ENCODE assay signal across 12 mouse cellular contexts in the genomic region with DNA sequence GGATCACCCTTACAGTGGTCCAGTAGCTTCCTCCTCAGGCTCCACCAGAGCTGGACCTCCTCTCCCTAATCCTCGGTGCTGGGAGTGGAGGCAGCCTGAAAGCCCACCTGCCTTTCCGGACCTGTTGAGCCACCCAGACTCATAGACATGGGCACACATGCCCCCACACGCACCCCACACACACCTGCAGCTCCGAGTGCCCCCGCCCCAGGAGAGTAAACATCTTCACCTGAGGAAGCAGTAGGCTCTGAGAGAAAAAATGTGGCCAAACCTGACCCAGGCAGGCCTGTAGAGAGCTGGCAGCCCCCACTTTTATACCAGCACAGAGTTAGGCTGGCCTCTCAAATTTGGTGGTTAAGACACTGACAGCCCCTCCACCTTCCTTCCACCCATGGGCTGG. TPM values are rescaled to one million over a fixed set of nuclear protein-coding genes. Genes with fewer than 3 reads are reported as not detected.
DNase-seq lines count a peak whose midpoint lies in the region; ATAC-seq and TF ChIP-seq lines count a peak whose summit lies in the region.
"Had no signal": no experiment of that assay in that cellular context is flagged by ENCODE, and none has a peak within 500 bp of the region (broad histone marks: within the 10 kb centered on the region; RNA-seq: fewer than 3 reads in every experiment).

No protein-coding gene starts in this region.

- H3K27ac ChIP-seq in hindbrain, embryonic 10.5 days: peak overlapping the region; percentile 95
- H3K27ac ChIP-seq in hindbrain, embryonic 14.5 days: no peak overlapping the region
- H3K27ac ChIP-seq in embryonic facial prominence, embryonic 13.5 days: peak overlapping the region; percentile 71
- H3K27ac ChIP-seq in limb, embryonic 14.5 days (replicated peaks; ENCODE audit: low read depth, low read length): 0 out of 2 replicates have a peak overlapping the region, but pooled peaks have one; percentile 52
- H3K27ac ChIP-seq: heart, embryonic 13.5 days; kidney, postnatal 0 days had no signal

- H3K9me3 ChIP-seq in hindbrain, embryonic 10.5 days: no peaks in the 10 kb centered on the region
- H3K9me3 ChIP-seq in hindbrain, embryonic 14.5 days (ENCODE audit: control insufficient read depth, low read length): no peaks in the 10 kb centered on the region
- no peaks in the 10 kb centered on the region for H3K9me3 ChIP-seq in embryonic facial prominence, embryonic 13.5 days
- H3K9me3 ChIP-seq in limb, embryonic 14.5 days (ENCODE audit: control insufficient read depth, low read length): no peaks in the 10 kb centered on the region
- H3K9me3 ChIP-seq: heart, embryonic 13.5 days had no signal

- H3K4me2 ChIP-seq in hindbrain, embryonic 14.5 days (replicated peaks): no peak overlapping the region
- peak overlapping the region; percentile 87; the same call in 1 of the 2 replicates for H3K4me2 ChIP-seq in embryonic facial prominence, embryonic 13.5 days
- no peak overlapping the region for H3K4me2 ChIP-seq in limb, embryonic 14.5 days (replicated peaks; ENCODE audit: low read depth, low read length, severe bottlenecking)

- peaks cover 97% of the 10 kb centered on the region for H3K27me3 ChIP-seq in hindbrain, embryonic 10.5 days (ENCODE audit: insufficient read depth, poor library complexity, severe bottlenecking)
- peaks cover 45% of the 10 kb centered on the region for H3K27me3 ChIP-seq in hindbrain, embryonic 14.5 days (ENCODE audit: control insufficient read depth, insufficient read depth, low read length)
- H3K27me3 ChIP-seq in embryonic facial prominence, embryonic 13.5 days: peaks cover 11% of the 10 kb centered on the region
- no peaks in the 10 kb centered on the region; the same call in 1 of the 2 replicates for H3K27me3 ChIP-seq in limb, embryonic 14.5 days (ENCODE audit: control insufficient read depth, insufficient read depth, low read length)

- no peak for ATAC-seq in hindbrain, embryonic 14.5 days (ENCODE audit: low FRiP score)
- ATAC-seq in embryonic facial prominence, embryonic 13.5 days (ENCODE audit: insufficient number of reproducible peaks, insufficient read depth, low FRiP score, low TSS enrichment, low read depth): 0 out of 2 replicates have a peak, but pooled peaks have one; percentile 3
- no peak for ATAC-seq in limb, embryonic 14.5 days (ENCODE audit: low FRiP score, low read depth)
- ATAC-seq: hindbrain, embryonic 16.5 days had no signal

- no peaks in the 10 kb centered on the region for H3K36me3 ChIP-seq in hindbrain, embryonic 10.5 days
- no peaks in the 10 kb centered on the region for H3K36me3 ChIP-seq in hindbrain, embryonic 14.5 days (replicated peaks; ENCODE audit: control insufficient read depth, insufficient read depth)
- H3K36me3 ChIP-seq in embryonic facial prominence, embryonic 13.5 days: no peaks in the 10 kb centered on the region
- H3K36me3 ChIP-seq in limb, embryonic 14.5 days (ENCODE audit: control insufficient read depth, insufficient read depth, low read length): no peaks in the 10 kb centered on the region
- H3K36me3 ChIP-seq: heart, embryonic 13.5 days had no signal

- peaks cover 95% of the 10 kb centered on the region for H3K4me1 ChIP-seq in hindbrain, embryonic 10.5 days (replicated peaks)
- peaks cover 37% of the 10 kb centered on the region for H3K4me1 ChIP-seq in hindbrain, embryonic 14.5 days (replicated peaks; ENCODE audit: control insufficient read depth, insufficient read depth, low read length)
- peaks cover 91% of the 10 kb centered on the region for H3K4me1 ChIP-seq in embryonic facial prominence, embryonic 13.5 days
- H3K4me1 ChIP-seq in limb, embryonic 14.5 days (ENCODE audit: control insufficient read depth, insufficient read depth, low read length): peaks cover 86% of the 10 kb centered on the region

- TF ChIP-seq POLR2A in limb, embryonic 14.5 days (IDR thresholded peaks at IDR 0.05; ENCODE audit: borderline replicate concordance, extremely low read depth, insufficient read depth, insufficient read length): no peak

- H3K9ac ChIP-seq in hindbrain, embryonic 14.5 days: no peak overlapping the region
- H3K9ac ChIP-seq in embryonic facial prominence, embryonic 13.5 days: no peak overlapping the region
- H3K9ac ChIP-seq in limb, embryonic 14.5 days (ENCODE audit: low read depth, low read length, severe bottlenecking): no peak overlapping the region

- H3K4me3 ChIP-seq in hindbrain, embryonic 10.5 days: peak overlapping the region; percentile 54; the same call in 1 of the 2 replicates
- H3K4me3 ChIP-seq in hindbrain, embryonic 14.5 days (replicated peaks; ENCODE audit: low read length): no peak overlapping the region
- no peak overlapping the region for H3K4me3 ChIP-seq in embryonic facial prominence, embryonic 13.5 days
- no peak overlapping the region for H3K4me3 ChIP-seq in limb, embryonic 14.5 days (replicated peaks; ENCODE audit: low read length)

- 50% methylated on average over 5 of the region's 5 CpGs for WGBS in hindbrain, embryonic 10.5 days
- 62% methylated on average over 5 of the region's 5 CpGs for WGBS in hindbrain, embryonic 14.5 days
- WGBS in embryonic facial prominence, embryonic 13.5 days: 47% methylated on average over 5 of the region's 5 CpGs
- 64% methylated on average over 5 of the region's 5 CpGs for WGBS in limb, embryonic 14.5 days

- DNase-seq in hindbrain, embryonic 10.5 days (ENCODE audit: low spot score): no peak
- DNase-seq in hindbrain, embryonic 14.5 days (ENCODE audit: low spot score): no peak
- DNase-seq in limb, embryonic 14.5 days (ENCODE audit: low spot score): no peak
- peak; percentile 69 to 85 for DNase-seq in lung, postnatal 4 days
- DNase-seq in cerebellum, postnatal 25 days: no peak
- DNase-seq in MN1 (ENCODE audit: low spot score): no peak
- DNase-seq in B cell, adult 2 months: no peak
- DNase-seq: gastrocnemius, postnatal 36 days had no signal

RNA-seq across cellular contexts. Expression of a gene that starts 25.0 kb away (rescaled TPM):
- polyA plus RNA-seq in hindbrain, embryonic 10.5 days (2016; fragmentation: Nextera tagmentation; extraction: Ambion mirVana): 80.5 and 84.6 TPM in 2 replicates
- polyA plus RNA-seq in hindbrain, embryonic 14.5 days (2014; fragmentation: Nextera tagmentation; extraction: Ambion mirVana): 46.5 and 47.2 TPM in 2 replicates
- polyA plus RNA-seq in embryonic facial prominence, embryonic 13.5 days (2015; fragmentation: Nextera tagmentation; extraction: Ambion mirVana): 24.6 and 32.5 TPM in 2 replicates
- 143 and 179 TPM in 2 replicates for polyA plus RNA-seq in limb, embryonic 14.5 days (2012; rRNA removed)
- 27.5 and 32.9 TPM in 2 replicates for polyA plus RNA-seq in limb, embryonic 14.5 days (2014; fragmentation: Nextera tagmentation; extraction: Ambion mirVana)

RNA-seq across cellular contexts. Expression of a gene that starts 38.2 kb away (rescaled TPM):
- 37.1 and 40.9 TPM in 2 replicates for polyA plus RNA-seq in hindbrain, embryonic 10.5 days (2016; fragmentation: Nextera tagmentation; extraction: Ambion mirVana)
- 27.5 and 28.8 TPM in 2 replicates for polyA plus RNA-seq in hindbrain, embryonic 14.5 days (2014; fragmentation: Nextera tagmentation; extraction: Ambion mirVana)
- 39.9 and 40.0 TPM in 2 replicates for polyA plus RNA-seq in embryonic facial prominence, embryonic 13.5 days (2015; fragmentation: Nextera tagmentation; extraction: Ambion mirVana)
- polyA plus RNA-seq in limb, embryonic 14.5 days (2012; rRNA removed): 49.9 and 68.5 TPM in 2 replicates
- polyA plus RNA-seq in limb, embryonic 14.5 days (2014; fragmentation: Nextera tagmentation; extraction: Ambion mirVana): 44.9 and 49.3 TPM in 2 replicates

RNA-seq across cellular contexts. Expression of a gene that starts 38.5 kb away (rescaled TPM):
- polyA plus RNA-seq in hindbrain, embryonic 10.5 days (2016; fragmentation: Nextera tagmentation; extraction: Ambion mirVana): 259 and 305 TPM in 2 replicates
- 32.3 and 41.0 TPM in 2 replicates for polyA plus RNA-seq in hindbrain, embryonic 14.5 days (2014; fragmentation: Nextera tagmentation; extraction: Ambion mirVana)
- 207 and 208 TPM in 2 replicates for polyA plus RNA-seq in embryonic facial prominence, embryonic 13.5 days (2015; fragmentation: Nextera tagmentation; extraction: Ambion mirVana)
- 84.3 and 103 TPM in 2 replicates for polyA plus RNA-seq in limb, embryonic 14.5 days (2012; rRNA removed)
- 147 and 154 TPM in 2 replicates for polyA plus RNA-seq in limb, embryonic 14.5 days (2014; fragmentation: Nextera tagmentation; extraction: Ambion mirVana)

RNA-seq across cellular contexts. Expression of a gene that starts 44.1 kb away (rescaled TPM):
- 255 and 317 TPM in 2 replicates for polyA plus RNA-seq in hindbrain, embryonic 10.5 days (2016; fragmentation: Nextera tagmentation; extraction: Ambion mirVana)
- polyA plus RNA-seq in hindbrain, embryonic 14.5 days (2014; fragmentation: Nextera tagmentation; extraction: Ambion mirVana): 115 and 125 TPM in 2 replicates
- polyA plus RNA-seq in embryonic facial prominence, embryonic 13.5 days (2015; fragmentation: Nextera tagmentation; extraction: Ambion mirVana): 246 and 251 TPM in 2 replicates
- polyA plus RNA-seq in limb, embryonic 14.5 days (2012; rRNA removed): 110 and 148 TPM in 2 replicates
- polyA plus RNA-seq in limb, embryonic 14.5 days (2014; fragmentation: Nextera tagmentation; extraction: Ambion mirVana): 190 and 199 TPM in 2 replicates

Comparison
In these comparisons a context has a peak if more than half of its experiments do, and no peak if none do; other contexts are left out.
1. DNase-seq: peak in lung, postnatal 4 days (2 of 2); none in hindbrain, embryonic 10.5 days (single experiment), hindbrain, embryonic 14.5 days (single experiment), limb, embryonic 14.5 days (single experiment), cerebellum, postnatal 25 days (0 of 2), MN1 (single experiment) and B cell, adult 2 months (0 of 2).